Mouse (Mus musculus) monocyte, adult 2 months (primary cell): ENCODE measurements at regions not wholly inside any gene's neighbourhood (a gene's known extent, or its start where the extent isn't known, plus 50 kb on each side); places are given as distances from the start of the nearest gene placed in this dataset.

Experiments
- DNase-seq, 2 experiments: peaks; one replicate each; pipeline ENCODE4 v3.0.0; 2022; ENCODE audit warnings: low spot score in 2 of 2, low read depth in 1 of 2

GRCm38 (mm10) chr15:61297447-61298208 is 374.8 kb upstream of the A1bg start:
- DNase-seq: no peak

DNA sequence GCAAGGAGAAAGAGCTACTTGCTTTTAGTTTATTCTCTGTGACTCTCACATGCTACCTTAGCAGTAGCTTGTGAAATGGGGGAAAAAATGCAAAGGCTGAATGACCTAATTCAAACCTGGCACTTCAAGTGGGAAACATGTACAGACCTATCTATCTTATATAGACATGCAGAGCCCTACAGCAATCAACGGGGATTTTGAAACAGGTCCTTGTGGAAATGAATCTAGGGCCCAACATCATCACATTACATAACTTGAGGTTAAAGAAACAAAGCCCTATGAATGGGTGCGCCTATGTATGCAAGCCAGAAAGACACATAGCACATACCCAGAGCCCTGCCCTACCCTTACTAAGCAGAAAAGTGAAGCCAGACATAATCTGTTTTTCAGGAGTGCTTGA is 371.8 kb upstream of the A1bg start:
- DNase-seq: no peak

DNA sequence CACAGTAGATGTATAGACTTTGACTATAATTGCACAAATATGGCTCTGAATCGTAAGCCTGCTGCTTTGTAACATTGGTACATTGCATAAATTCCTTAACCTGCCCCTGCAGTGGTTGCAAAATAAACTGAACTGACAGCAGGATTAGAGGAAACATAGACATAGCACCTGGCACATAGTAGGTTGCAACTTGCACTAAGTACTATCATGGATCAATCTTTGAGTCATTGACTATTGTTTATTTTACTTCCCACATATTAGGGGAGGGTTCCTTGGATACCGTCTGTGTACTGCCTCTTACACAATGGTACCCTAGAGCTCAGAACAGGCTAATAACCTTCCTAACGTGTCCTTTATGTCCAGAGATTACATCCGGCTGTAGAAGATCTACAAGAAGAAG is 371.3 kb upstream of the A1bg start:
- no peak for DNase-seq

- DNase-seq: no peak
These were observed 346.0 kb upstream of the A1bg start for GRCm38 (mm10) chr15:61268766-61269165.

DNA sequence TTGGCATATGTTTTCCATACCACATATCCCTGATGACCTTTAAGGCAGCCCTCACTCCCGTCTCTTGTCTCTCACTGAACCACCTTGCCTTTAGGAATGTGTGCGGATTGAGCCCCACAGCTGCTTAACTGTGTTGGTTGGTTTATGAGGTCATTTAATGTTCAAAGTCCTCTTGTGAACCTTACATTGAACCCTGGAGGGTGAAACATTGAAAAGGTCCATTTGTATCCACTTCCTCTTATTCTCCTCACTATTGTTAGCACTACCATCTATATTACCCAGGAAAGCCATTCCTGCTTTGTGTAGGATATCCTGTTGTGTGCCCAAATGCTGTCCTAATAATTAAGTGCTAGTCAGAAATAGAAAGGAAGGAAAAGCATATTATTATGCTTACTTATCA is 336.2 kb upstream of the A1bg start:
- DNase-seq: no peak

DNA sequence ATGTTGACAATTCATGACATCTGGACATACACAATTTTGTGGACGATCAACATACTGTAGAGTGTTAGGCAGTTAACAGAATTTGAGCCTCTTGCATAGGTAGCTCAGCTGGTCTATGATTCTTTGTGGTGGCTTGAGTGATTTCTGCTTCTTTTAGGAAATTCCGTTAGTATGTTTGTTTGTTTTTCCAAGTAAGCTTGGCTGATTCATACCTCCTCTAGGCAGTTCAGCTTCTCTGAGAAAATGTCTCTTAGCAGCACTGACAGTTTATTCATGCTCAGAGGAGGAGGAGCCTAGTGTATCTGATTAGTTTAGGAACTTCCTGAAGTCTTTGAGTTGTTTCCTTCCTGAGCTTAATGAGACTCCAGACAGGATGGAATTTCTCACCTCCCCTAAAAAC is 321.7 kb upstream of the A1bg start:
- DNase-seq: no peak

DNA sequence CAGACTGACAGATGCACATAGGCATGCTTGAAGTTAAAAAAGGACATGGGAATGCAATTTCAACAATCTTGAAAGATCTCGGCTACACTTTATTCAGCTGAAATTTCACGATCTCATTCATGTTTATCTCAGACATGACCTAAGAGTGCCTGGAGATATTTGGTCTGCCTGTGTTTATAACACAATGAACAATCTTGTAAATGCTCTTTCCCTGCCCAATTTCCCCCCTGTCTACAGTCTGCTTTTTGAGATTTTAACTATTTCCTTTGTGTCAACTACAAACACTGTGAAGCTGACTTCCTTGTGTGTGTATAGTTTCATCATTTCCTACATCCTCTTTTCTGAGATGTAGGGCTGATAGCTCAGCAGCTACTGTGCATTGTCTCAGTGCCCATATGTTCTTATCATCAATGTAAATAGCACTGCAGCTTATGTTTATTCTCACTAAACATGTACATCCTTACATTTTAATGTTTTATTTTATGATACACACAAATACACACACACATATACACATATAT is 319.4 kb upstream of the A1bg start:
- DNase-seq: no peak

- no peak for DNase-seq
These were observed 318.9 kb upstream of the A1bg start for GRCm38 (mm10) chr15:61241741-61242140.

DNA sequence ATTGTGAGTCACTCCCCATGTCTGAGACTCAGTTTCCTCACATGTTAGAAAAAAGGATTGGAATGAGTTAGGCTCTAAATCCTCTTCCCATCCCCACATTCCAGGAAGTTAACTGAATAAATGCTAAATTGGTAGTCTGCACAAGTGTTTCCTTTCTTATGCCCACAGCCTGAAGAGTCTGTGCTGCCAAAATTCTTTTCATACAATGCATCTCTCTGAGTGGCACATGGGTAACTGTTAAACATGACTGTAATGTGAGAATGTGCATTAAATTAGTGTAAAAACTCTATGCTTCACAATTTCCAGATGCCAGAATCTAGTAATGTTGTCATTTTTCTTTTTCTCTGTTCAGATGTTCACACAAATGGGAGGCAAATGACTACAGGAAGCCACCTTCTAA is 317.5 kb upstream of the A1bg start:
- DNase-seq: no peak

DNA sequence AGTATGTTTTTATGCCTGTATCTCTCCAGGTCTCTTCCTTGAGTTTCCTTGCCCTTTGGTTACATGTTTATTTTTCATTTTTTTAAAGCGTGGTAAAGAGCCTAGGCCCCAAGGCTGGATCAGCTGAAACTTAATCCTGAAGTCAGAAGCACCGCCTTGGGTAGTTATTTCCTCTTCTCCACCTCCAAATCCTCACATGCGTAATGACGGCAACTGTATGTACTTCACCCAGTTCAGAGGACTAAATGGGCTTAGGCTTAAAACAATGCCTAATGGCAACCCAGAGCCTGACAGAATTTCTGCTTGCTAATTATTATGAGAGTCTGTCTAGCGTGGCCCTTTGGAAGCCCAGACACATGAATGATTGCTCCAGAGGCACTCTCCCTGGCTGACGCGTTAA is 316.6 kb upstream of the A1bg start:
- DNase-seq: no peak

DNA sequence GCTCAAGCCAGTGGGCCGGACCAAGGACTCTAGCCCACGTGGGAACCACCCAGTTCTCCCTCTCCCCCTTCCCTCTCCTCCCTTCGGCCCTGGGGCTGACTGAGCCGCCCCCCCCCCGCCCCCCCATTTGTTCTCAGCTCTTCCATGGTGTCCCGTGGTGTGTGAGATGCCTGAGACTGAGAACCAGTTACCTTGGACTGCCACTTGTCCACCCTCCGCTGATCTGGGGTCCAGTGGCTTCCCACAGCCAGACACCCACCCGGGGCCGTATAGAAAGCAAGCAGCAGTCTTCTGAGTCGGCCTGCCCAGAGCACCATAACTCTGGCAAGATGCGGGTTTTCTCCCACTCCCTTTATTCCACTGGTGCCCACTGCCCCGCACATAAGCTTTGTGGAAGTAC is 316.2 kb upstream of the A1bg start:
- no peak for DNase-seq

DNA sequence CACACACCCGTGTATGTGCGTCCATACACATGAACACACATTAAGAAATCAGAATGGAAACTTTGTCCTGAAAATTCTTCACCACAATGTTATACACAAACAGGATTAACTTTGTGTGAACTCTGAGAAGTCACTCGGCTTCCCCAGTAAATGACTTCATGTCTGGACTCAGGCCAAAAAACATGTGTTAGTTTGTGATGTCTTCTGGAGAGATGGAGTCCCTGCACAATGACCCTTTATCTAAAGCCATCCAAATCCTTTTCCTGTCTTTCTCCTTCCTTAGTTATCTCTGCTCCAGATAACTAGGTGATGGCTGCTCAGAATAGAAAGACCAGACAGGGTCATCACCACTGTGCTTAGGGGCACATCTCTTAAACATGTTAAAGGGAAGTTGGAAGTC is 306.8 kb upstream of the A1bg start:
- DNase-seq: no peak

DNA sequence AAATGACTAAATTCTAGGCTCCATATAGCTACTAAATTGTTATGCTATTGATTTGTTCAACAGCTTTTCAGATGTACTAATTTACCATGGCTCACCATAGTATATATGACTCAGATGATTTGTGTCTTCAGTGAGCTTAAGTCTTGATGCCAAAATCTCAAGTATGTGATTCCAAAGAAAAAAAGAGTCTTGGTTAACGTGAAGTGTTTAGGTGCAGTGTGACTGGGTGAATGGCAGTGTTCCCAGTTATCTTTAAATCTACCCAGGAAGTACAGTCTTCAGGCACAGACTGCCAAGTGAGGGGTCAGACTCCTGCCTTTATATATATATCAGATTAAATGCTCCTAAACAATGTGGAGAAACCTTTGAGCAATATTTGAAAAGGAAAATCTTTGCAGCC is 300.1 kb upstream of the A1bg start:
- DNase-seq: no peak

DNA sequence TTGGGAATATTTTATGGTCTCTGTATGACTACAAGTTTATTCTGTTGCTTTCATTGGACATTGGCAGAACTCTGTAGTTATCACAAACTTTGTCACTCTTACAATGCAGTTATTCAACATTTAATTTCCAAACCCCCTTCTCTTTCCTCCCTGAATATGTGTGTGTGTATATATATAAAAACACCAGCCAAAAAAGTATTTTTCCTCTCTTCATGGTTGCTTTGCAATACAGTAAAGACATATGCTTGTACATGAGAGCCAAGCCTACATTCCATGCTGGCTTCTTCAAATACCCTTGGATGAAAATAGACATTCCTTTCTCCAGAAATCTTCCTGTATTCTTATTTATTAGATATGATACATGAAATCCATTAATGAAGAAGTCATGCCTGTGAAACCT is 287.3 kb upstream of the A1bg start:
- DNase-seq: no peak

GRCm38 (mm10) chr15:61189981-61190380 is 267.2 kb upstream of the A1bg start:
- no peak for DNase-seq

DNA sequence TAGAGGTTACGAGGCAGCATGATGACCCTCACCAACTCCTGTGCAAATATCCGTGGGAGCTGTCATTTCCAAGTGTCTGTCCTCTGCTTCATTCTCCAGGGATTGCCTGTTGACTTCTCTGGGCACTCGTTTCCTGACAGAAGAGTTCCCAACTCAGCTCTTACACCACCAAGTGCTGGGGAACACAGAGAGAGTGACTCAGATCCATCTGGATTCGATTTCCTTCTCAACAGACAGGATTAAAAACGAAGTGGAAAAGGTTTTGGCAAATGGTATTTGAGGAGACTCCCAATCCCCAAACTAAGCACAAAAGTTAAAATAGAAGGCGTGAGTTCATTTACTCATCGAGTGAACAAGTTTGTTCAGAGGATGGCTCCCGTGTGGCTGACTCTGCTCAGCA is 266.7 kb upstream of the A1bg start:
- DNase-seq: no peak

- DNase-seq: no peak
These were observed 261.8 kb upstream of the A1bg start for GRCm38 (mm10) chr15:61184597-61184963.

DNA sequence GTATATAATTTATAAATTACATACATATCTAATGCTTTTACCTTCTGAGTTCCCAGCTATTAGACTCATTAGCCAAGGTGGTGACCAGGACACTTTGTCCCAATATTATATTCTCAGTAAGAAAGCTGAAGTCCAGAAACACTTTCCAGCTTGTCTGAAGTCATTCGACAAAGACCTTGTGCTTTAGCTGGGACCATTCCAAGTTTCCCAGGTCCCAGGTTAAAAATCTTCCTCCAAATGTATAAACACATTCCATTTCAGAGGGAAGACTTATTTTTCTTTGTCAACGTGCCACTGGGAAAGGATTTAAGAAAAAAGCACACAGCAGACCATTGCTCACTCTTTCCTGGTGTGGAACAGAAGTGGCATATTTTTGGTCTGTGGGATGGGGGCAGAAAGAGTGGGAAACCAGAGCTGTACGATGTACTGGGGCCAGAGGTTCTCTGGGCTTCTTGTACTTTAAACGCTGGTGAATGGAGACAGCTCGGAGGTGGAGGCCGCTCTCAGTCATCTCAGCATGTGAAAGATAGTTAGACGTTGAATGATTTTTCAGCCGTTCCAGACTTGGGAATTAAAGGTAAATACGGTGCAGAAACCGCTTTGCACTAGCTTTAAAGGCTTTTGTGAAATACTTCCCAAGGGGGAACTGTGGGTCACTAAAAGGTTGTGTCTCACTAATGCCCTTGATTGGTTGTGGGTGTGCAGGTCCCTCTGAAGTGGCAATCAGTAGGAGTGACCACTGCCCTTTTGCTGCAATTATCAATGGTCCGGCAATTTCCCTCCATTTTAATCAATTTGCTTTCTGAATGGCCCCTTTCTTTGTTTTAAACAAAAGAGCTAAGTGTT is 261.2 kb upstream of the A1bg start:
- DNase-seq: no peak

DNA sequence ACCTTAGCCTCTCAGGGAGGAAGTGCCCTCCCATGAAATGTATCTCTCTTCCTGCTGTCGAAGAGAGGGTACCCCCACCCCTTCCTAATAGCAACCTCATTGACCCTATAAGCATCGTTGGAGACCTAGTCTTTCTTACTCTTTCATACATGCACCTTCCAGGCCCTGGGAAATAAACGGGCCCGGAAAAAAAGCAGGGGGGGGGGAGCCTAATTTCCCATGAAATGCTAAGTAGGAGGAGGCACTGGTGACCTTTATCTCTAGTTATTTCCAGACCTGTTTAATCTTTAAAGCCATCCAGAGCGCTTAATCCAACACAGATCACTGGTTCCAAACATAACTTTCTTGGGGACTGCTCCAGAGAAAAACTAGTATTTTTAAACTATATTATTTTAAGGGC is 260.5 kb upstream of the A1bg start:
- DNase-seq: no peak

- no peak for DNase-seq
These were observed 246.1 kb upstream of the A1bg start for GRCm38 (mm10) chr15:61168842-61169416.

DNA sequence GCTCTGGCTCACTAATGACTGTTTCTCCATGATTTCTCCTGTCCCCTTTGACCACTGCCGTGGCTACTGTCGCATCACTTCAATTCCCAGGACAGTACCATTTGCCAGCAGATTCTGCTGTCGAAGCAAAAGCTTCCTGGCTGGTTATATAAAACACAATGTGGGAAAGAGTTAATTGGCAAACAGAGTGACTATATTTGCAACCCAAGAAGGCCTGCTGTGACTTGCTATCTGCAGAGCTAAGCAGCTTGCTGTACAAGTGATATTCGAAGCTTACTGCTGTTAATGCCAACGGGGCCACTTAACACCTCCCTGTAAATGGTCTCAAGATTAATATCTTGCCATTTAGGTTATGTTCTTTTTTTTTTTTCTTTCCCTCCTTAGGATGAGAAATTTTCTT is 242.2 kb upstream of the A1bg start:
- DNase-seq: no peak

DNA sequence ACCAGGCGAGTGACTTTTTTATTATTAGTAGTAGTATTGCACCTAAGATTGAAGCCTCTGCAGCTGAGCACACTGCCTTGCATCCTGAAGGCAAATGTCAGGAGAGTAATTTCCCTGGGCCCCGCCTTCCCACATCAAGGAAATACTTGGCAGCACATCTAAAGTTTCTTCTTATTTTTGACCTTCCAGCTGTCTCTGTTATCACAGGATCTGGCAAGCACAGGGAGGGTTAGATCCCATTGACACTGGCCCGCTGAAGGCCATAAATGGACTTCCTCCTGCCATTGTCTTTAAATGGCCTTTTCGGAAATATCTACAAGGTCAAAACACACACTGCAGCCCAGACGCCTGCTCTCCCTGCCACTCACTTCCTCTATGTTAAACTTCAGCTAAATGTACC is 238.6 kb upstream of the A1bg start:
- no peak for DNase-seq
